Mouse (Mus musculus): ENCODE results near the gene Rsrc2. TPM values are rescaled to one million over a fixed set of nuclear protein-coding genes. Genes with fewer than 3 reads are reported as not detected.
A peak's percentile ranks its signal among the peaks of the same experiment; 100 is the strongest.

The Rsrc2 gene
- total RNA-seq, 2 experiments from 2014 or later = 159 to 192 TPM

DNA sequence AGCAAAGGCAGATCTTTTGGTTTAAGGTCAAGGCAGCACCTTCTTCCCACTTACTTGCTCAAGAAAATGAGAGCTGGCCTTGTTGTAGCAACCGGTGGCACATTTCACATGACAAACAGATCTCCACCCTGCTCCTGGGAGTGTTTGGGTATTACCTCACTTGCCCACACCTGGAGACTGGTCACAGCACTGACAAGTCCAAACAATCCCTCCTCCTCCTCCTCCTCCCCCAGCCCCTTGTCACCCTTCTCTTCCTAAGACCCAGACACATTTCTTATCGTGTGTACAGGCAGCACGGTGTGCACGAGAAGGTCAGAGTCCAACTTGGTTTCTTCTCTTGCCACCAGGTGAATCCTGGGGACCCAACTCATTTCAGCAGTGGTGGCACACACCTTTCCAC, 52.3 kb downstream of the Rsrc2 start:
- no peak for ATAC-seq (replicated peaks; ENCODE audit: poor library complexity)

DNA sequence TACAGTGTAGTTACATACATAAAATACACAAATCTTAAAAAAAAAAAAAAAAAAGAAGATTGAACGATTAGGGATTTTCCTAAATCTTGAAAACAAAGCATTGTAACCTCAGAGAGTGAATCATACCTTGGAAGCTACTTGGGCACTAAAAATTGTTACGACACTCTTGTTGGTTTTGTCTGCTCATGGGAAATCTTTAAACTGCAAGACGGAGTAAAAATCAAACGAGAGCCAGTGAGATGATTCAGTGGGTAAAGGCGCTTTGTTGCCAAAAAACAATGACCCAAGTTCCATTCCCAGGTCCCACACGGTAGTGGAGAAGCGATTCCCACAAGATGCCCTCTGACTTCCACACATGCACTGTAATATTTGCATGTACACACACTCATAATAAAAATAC, 53.0 kb downstream of the Rsrc2 start:
- ATAC-seq (replicated peaks; ENCODE audit: poor library complexity) = no peak

DNA sequence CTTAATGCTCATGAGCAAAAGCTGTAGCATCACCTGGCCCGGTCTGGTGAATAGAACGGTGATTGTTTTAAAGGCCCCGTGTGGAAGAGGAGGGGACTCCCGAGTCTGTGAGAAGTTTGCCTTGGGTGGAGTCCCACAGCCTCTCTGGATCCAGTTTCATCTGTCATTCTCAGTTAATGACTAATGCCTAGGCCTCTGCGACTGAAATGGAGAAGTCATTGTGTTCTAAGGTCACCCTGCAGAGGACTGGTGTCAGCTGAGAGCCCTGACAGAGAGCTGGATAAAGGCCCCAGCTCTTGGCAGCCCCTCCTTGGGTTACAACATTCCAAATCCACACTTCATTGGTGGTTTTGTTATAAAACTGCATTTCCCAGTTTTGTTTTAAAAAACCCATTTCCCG, 54.7 kb downstream of the Rsrc2 start:
- ATAC-seq (replicated peaks; ENCODE audit: poor library complexity) = no peak

DNA sequence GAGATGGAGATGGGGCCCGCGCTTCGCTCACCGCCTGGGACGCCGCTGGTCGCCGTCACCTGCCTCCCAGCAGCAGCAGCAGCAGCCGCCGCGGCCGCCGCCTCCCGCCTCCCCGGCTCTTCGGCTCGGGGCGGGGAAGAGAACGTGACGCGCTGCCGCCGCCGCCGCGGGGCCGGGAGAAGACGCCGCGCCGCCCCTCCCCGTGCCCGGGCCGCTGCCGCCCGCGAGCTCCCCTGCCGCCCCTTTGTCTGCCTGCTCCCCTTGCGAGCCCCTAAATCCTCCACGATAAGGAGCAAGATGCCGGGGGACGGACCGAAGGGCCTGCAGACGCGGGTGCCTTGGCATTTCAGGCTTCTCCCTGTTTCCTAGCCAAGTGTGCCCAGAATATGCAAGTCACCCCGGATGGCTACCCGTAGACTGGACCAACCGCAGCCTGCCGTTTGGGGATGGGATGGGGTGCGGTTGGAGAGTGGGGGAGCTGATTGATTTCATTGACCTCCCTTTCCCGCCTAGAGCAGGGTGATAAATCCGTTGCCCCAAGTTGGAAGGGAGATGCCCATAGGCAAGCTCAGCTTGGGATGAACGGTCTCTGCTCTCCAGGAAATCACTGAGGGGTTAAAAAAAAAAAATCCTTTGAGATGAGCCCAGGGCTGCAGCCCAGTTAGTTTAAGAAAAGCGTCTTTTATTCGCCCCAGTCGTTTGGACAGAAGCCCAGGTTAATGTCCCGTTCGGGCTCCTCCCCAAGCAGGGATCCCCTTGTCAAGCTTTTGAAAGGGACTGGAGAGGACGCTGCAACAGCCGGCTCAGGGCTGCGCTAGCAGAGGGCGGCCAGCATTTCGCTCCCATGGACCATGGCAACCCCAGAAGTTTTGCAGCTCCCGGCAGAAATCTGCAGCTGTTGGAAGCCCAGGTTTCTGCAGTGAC, 64.7 kb downstream of the Rsrc2 start, which contains the start of gene Clip1:
Gene Clip1, minus strand, starts transcription at position 398 of the 924 bp plus-strand sequence.
- peak; percentile 53 for ATAC-seq (replicated peaks; ENCODE audit: poor library complexity)

DNA sequence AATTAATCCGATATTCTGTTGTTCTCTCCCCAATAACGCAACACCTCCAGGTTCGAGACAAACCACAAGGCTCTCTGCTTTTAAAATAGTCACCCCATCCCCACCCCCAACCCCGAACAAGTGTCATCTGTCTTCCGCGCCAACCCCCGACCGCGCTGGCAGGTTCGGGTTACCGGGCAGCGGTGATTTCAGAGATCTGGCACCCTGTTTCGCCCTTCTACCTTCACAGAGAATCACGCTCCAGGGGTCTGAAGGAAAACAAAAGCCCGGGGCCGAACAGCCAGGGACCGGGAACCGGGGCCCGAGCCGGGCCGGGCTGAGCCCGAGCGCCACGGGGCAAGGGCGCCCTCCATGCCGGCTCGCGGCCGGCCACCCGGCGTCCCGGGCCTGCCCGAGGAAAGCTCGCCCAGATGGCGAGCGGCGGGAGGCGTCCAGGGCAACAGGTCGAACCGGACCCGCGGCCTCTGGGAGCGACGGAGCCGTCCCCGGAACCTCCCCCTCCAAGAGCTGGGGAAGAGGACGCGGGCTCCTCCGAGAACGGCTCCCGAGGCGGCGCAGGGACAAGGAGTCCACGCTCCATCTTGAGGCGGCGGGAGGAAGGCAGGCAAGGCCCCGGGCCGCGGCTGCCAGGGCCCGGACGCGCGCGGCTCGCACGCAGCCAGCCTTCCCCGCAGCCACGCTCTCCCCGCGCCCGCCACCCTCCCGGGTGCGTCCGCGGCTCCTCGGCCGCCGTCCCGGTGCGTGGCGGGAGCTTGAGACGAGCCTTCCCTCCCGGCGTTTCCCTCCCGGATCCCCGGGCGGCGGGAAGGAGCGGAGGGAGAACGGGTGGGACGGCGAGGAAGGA, 65.6 kb downstream of the Rsrc2 start:
- peak; percentile 16; the same call in 1 of the 2 replicates for ATAC-seq (replicated peaks; ENCODE audit: poor library complexity)

DNA sequence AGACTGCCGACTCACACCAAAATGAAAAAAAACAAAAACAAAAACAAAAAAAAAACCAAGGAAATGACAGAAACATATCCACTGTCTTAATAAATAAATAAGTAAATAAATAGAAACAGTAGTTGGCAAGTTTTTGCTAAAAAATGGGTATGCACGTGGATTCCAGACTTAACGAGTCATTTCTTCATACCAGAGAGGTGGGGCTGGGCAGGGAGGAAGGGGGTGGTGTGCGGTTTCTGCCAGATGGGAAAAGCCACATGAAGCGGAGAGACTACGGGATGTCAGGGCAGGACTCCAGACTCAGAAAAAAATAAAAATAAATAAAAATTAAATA, 66.2 kb downstream of the Rsrc2 start:
- 0 out of 2 replicates have a peak, but pooled peaks have one; percentile 15 for ATAC-seq (replicated peaks; ENCODE audit: poor library complexity)

DNA sequence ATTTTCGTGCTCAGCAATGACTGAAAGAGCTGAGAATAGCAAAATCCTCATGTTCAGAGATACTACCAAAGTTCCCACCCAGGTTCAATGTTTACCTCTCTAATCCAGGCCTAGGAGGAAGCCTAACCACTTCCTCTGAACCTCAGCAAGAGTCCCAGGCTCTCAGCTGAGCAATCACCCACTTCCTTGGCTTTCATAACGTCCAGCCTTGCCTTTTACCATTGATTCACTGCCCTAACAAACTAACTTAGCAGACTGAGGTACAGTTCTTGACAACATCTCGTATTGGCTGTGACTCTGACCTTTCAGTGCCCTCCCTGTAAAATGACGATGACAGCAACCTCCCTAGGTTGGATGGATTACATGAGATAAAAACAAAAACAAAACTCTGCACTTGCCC, 66.8 kb downstream of the Rsrc2 start:
- ATAC-seq (replicated peaks; ENCODE audit: poor library complexity) = peak; percentile 51

DNA sequence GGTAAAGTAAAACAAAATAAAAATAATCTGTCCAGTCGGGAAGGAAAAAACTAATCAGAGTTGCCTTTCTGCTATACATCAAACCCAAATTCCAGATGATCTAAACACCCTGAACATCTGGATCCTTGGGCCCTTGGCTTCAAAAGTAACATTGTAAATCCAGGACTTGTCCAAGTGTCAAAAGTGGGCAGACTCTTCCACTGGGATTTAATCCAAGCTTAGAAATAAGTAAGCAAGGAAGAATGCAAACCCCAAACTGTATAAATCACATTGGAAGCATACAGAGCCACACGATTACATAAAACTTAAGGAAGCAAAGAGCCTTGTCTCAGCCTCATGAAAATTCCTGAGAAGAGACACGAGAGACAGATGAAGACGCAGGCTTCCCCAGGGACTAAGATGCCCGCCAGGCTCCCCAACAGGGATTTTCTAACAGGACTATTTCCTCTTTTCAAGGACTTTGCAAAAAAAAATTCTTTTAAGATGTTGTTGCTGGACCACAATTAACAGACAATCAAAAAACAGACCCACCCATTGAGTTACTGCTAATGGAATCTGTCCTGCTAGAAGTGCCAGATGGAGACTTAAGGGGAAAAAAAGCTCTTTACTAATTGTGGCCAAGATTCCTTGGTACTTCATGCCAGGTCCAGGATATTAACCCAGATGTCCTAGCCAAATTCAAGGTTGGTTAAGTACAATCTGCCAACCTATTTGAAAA, 69.5 kb downstream of the Rsrc2 start:
- no peak for ATAC-seq (replicated peaks; ENCODE audit: poor library complexity)

DNA sequence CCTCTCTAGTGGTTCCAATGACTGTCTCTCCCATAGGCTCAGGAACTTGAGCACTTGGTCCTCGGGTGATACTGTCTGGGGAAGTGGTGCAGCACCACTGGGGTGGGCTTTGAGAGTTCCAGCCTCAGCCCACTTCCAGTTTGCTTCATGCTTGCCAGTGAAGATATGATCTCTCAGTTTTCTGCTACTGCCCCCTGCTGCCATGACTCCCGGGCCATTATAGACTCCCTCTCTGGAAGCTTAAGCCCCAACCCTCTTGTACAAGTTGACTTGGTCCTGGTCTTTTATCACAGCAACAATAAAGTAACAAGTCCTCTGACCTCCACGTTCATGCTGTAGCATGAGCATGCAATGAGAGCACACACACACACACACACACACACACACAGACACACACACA, 70.1 kb downstream of the Rsrc2 start:
- 0 out of 2 replicates have a peak, but pooled peaks have one; percentile 17 for ATAC-seq (replicated peaks; ENCODE audit: poor library complexity)

Other genes starting within 250 kb of the Rsrc2 start
- 0.15 TPM in 1 of 2 replicates, not detected in the other for gene B3gnt4, start 239.0 kb downstream of the Rsrc2 start, total RNA-seq (2015)
- not detected in 2 replicates for gene B3gnt4, start 239.0 kb downstream of the Rsrc2 start, total RNA-seq (2017)
- 32.8 and 50.5 TPM in 2 replicates for gene Diablo, start 225.2 kb downstream of the Rsrc2 start, total RNA-seq (2015)
- 49.0 and 53.3 TPM in 2 replicates for gene Diablo, start 225.2 kb downstream of the Rsrc2 start, total RNA-seq (2017)
- gene Gm49027, start 223.9 kb downstream of the Rsrc2 start, total RNA-seq (2015) = 0.17 TPM in 1 of 2 replicates, not detected in the other
- 0.17 TPM in 1 of 2 replicates, not detected in the other for gene Gm49027, start 223.9 kb downstream of the Rsrc2 start, total RNA-seq (2017)
- gene Vps33a, start 176.4 kb downstream of the Rsrc2 start, total RNA-seq (2015) = 16.4 and 17.7 TPM in 2 replicates
- 24.4 and 25.7 TPM in 2 replicates for gene Vps33a, start 176.4 kb downstream of the Rsrc2 start, total RNA-seq (2017)
- gene Clip1, start 64.8 kb downstream of the Rsrc2 start, total RNA-seq (2015) = 45.7 and 46.4 TPM in 2 replicates
- gene Clip1, start 64.8 kb downstream of the Rsrc2 start, total RNA-seq (2017) = 72.5 and 98.3 TPM in 2 replicates
- 50.8 and 52.0 TPM in 2 replicates for gene Zcchc8, start 28.3 kb downstream of the Rsrc2 start, total RNA-seq (2015)
- 103 and 131 TPM in 2 replicates for gene Zcchc8, start 28.3 kb downstream of the Rsrc2 start, total RNA-seq (2017)
- 49.3 and 53.1 TPM in 2 replicates for gene Kntc1, start 302 bp upstream of the Rsrc2 start, total RNA-seq (2015)
- gene Kntc1, start 302 bp upstream of the Rsrc2 start, total RNA-seq (2017) = 30.5 and 39.6 TPM in 2 replicates
- 2.7 and 11.6 TPM in 2 replicates for gene Hcar2, start 116.1 kb upstream of the Rsrc2 start, total RNA-seq (2015)
- gene Hcar2, start 116.1 kb upstream of the Rsrc2 start, total RNA-seq (2017) = 1.3 and 4.0 TPM in 2 replicates
- gene Hcar1, start 130.6 kb upstream of the Rsrc2 start, total RNA-seq (2015) = not detected in 2 replicates
- gene Hcar1, start 130.6 kb upstream of the Rsrc2 start, total RNA-seq (2017) = not detected in 2 replicates
- gene Denr, start 157.8 kb upstream of the Rsrc2 start, total RNA-seq (2015) = 113 and 123 TPM in 2 replicates
- 90.6 and 105 TPM in 2 replicates for gene Denr, start 157.8 kb upstream of the Rsrc2 start, total RNA-seq (2017)
- 1.8 TPM in 1 of 2 replicates, not detected in the other for gene Gm43518, start 178.0 kb upstream of the Rsrc2 start, total RNA-seq (2015)
- not detected in 2 replicates for gene Gm43518, start 178.0 kb upstream of the Rsrc2 start, total RNA-seq (2017)
- gene Ccdc62, start 181.3 kb upstream of the Rsrc2 start, total RNA-seq (2015) = 0.32 and 1.1 TPM in 2 replicates
- 0.14 and 1.8 TPM in 2 replicates for gene Ccdc62, start 181.3 kb upstream of the Rsrc2 start, total RNA-seq (2017)
- 4.9 and 6.9 TPM in 2 replicates for gene Hip1r, start 224.2 kb upstream of the Rsrc2 start, total RNA-seq (2015)
- 14.2 and 16.0 TPM in 2 replicates for gene Hip1r, start 224.2 kb upstream of the Rsrc2 start, total RNA-seq (2017)